Mouse (Mus musculus): Measurements from ENCODE around the gene Fam114a2. TPM values are rescaled to one million over a fixed set of nuclear protein-coding genes. Genes with fewer than 3 reads are reported as not detected.

Gene Fam114a2
- 52.3 and 53.1 TPM in 2 replicates for polyA plus RNA-seq (2015; fragmentation: Nextera tagmentation; extraction: Ambion mirVana)

DNA sequence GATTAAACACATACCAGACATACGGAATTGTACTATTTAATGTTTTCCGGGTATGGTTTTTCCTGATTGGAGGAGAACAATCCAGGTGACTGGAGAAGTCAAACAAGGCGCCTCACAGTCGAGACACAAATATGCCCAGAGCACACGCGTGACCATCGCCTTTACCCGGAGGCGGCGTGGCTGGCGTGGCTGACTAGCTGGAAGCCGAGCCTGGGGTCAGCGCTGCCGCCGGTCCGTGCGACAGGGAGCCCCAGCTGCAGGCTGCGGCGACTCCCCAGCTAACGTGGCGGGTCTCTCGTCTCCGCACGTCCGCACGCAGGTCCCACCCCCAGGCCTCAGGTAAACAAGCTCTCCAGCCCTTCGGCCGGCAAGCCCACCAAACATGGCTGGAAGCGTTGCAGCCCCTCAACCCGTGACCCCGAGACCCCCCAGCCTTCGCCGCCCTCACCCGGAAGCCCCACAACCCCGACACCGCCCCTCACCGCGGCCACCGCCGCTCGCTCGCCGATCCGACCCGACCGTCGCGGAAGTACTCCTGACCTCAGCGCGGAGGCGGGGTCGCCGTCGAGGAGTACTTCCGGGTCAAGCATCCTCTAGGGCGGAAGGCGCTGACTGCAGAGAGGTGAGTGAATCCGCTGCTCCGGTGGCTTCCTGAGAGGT is at the start of gene Fam114a2, which contains the start of gene Mfap3:
Gene Fam114a2 (minus strand): TSS at position 527 of the 660 bp plus-strand sequence.
Gene Mfap3 (plus strand): TSS at position 574 of the 660 bp plus-strand sequence.

Other genes with a start within 250 kb of the Fam114a2 start
- gene Mfap3, start within 50 bp of the Fam114a2 start, polyA plus RNA-seq (2015; fragmentation: Nextera tagmentation; extraction: Ambion mirVana): 28.2 and 30.0 TPM in 2 replicates
- gene Galnt10, start 126.8 kb upstream of the Fam114a2 start, polyA plus RNA-seq (2015; fragmentation: Nextera tagmentation; extraction: Ambion mirVana): 13.5 and 14.0 TPM in 2 replicates

Data from urinary bladder, postnatal 0 days (tissue).